Mouse (Mus musculus) R1 (cell line): ENCODE data around the gene Slc34a3.
A peak's percentile ranks its signal among the peaks of the same experiment; 100 is the strongest.

ENCODE experiments used
- DNase-seq: peaks from one replicate; pipeline ENCODE4 v3.0.0-alpha.2; 2018; ENCODE audit warnings: low read depth, low spot score

Gene Slc34a3

DNA sequence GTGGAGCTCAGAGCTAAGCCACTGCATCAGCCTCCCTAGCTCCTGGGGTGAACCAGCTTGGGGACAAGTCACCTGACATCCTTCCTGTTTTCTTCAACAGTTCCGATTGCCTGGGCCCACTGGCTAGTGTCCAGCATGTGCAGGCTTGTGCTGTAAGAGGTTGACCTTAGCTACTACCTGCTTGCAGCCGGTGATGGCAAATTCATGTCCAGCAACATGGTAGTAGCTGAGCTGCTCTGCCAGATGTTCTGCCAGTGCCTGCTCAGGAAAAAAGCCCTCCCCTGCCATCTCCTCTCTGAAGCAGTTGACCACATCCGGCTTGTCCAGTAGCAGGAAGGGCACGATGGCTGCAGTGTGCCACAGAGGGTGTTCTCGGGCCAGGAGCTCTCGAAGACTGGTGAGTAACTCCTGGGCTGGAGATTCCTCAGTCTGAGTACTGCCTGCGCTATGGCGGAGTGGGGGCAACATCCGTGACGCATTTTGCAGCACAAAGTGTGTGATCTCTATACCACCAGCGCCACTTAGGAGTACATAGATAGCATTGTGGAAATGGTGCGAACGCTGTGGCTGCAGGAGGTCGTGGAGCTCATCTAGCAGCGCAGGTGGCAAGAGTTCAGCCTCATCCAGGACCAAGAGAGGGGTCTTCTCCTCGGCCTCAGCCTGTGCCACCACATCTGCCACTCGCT is 39.5 kb downstream of the Slc34a3 start:
- no peak for DNase-seq

DNA sequence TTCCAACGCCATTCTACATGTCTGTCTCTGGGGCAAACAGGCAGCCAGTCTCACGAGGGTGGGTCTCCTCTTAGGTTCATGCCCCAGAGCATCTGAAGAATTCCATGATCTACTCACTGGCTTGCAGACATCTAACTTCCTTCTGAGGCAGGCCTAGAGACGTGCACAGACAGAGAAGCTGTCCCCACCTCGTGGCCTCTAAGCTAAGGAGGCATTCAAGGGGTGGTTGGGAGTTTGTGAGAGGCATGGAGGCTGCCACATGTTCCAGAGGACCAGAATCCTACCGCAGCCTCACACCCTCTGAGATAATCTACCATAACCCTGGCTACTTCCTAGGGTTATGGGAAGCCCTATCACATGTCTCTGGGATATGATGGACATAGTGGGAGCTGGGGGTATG is 40.2 kb downstream of the Slc34a3 start:
- DNase-seq = no peak

GRCm38 (mm10) chr2:25193330-25193770 is 40.8 kb downstream of the Slc34a3 start:
- peak; percentile 97 for DNase-seq

DNA sequence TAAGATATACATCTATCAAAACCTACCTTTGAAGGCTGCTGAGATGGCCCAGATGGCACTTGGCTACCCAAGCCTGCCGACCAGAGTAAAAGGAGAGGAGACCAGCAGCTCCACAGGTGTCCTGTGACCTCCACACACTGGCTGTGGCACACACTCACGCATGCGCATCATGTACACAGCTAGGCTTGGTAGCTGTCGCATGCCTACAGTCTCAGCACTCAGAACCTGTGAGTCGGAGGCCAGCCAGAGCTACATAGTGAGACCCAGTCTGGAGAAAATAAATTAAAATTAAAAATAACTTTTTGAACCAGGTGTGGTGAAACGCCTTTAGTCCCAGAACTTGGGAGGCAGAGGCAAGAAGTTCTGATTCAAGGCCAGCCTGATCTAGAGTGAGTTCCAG is 46.3 kb downstream of the Slc34a3 start:
- DNase-seq = no peak

GRCm38 (mm10) chr2:25186575-25186930 is 47.6 kb downstream of the Slc34a3 start:
- no peak for DNase-seq

DNA sequence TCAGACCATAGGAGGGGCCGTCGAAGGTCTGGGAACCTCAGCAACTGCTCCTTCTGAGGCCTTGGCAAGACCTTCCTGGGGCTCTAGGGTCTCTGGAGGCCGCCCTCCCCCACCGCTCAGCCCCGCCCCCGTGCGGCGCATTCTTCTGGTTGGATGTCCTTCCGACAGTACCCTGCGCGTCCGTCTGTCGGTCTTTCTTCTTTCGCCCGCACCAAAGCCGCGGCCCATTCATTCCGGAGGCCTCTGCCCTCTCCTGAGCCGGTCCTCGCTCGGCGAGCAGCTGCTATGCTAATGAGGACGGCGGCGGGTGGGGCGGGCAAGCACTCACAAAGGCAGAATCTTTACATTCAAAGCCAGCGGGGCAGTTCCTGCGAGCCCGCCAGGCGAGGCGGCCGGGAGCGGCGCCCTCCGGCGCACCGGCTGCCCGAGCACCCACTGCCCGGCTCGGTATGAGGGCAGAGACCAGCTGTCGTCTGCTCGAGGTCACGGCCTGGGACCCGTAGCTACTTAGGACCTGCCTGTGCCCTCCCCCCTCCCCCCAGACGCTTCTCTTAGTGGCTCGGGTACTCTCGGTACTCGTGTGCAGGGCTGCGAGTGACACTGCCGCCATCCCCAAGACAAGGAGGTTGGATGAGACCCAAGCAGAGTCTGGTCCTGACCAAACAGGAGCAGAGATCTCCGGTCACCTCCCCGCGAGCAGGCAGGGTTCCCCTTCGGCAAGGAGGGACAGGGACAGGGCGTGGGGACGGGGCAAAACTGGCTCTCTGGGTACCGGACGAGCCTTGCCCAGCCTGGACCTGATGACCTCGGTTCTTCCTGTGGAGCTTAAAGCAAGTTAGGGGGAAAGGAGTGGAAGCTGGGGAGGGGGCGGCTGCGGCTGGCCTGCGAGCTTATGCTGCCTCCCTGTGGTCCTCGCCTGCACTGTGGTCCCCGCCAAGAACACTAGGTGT is 48.3 kb downstream of the Slc34a3 start:
- DNase-seq = peak; percentile 78

GRCm38 (mm10) chr2:25184496-25184895 is 49.7 kb downstream of the Slc34a3 start:
- DNase-seq = no peak

GRCm38 (mm10) chr2:25183336-25183735 is 50.8 kb downstream of the Slc34a3 start:
- DNase-seq = no peak

GRCm38 (mm10) chr2:25182664-25183063 is 51.5 kb downstream of the Slc34a3 start:
- DNase-seq = no peak

- peak; percentile 57 for DNase-seq
Measured at GRCm38 (mm10) chr2:25181891-25182397, 52.2 kb downstream of the Slc34a3 start.

DNA sequence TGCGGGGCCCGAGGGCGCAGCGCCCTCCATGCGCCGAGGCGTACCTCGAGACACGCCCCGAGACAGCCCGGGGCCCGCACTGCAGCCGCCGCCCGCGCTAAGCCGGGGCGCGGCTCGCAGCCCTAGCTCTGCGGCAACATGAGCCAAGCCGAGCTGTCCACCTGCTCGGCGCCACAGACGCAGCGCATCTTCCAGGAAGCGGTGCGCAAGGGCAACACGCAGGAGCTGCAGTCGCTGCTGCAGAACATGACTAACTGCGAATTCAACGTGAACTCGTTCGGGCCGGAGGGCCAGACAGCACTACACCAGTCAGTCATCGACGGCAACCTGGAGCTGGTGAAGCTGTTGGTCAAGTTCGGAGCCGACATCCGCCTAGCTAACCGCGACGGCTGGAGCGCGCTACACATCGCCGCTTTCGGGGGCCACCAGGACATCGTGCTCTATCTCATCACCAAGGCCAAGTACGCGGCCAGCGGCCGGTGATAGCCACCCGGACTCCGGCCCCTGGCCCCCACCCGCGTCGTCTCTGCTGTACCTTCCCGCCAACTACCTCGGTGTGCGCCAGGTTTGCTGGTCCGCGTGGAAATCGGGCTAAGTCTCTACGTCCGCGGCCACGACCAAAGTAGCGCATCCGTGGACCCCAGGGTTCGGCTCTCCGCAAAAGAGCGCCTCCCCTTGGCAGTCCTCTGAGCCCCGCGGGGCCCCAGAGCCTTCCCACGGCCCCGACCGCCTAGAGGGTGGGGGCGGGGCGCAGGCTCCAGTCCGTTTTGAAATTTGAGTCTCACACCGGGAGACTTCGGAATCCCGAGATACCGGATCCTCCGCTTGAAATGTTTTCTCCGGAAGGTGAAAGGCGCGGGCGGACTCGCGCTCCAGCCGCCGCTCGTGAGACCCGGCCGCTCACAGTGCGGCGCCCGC is 52.9 kb downstream of the Slc34a3 start:
- peak; percentile 82 for DNase-seq

DNA sequence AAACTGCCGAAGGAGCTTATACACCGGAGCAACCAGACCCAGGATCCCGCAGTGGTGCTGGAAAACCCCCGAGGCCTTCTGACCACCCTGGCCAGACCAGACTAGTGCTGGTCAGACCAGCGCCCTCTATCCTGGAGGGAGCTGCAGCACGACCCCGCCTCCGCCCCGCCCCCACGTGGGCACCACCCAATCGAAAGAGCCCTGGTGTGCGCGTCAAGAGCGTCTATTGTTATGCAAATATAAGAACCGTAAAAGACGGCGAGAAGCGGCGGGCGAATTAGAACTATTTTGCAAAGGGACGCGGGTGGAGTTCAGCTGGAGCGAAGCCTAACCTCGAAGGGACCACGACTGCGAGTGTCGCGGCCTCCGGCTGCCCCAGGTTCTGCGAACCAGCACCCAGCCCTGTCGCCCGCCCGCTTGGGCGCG is 53.7 kb downstream of the Slc34a3 start, which contains the start of gene Nrarp:
Gene Nrarp, plus strand, starts transcription at position 281 of the 426 bp plus-strand sequence.
- DNase-seq = peak; percentile 95

GRCm38 (mm10) chr2:25179566-25180217 is 54.5 kb downstream of the Slc34a3 start:
- DNase-seq = no peak
